Mouse (Mus musculus): ENCODE results near the gene Hist1h4d. TPM values are rescaled to one million over a fixed set of nuclear protein-coding genes. Genes with fewer than 3 reads are reported as not detected.

Hist1h4d gene
- total and polyA plus RNA-seq, 3 experiments, result 11.7 to 1,889 TPM; not detected in 1

- H3K4me3 ChIP-seq (ENCODE audit: control insufficient read depth in 1 of 2, insufficient read depth in 1 of 2, low read depth in 2 of 2, low read length in 2 of 2), result peak overlapping the region; percentile 6 to 47
- peaks cover 0 to 2% of the 10 kb centered on the region in 2 experiments; a peak in 1 of 4 replicates for H3K4me1 ChIP-seq (ENCODE audit: control insufficient read depth in 1 of 2, insufficient read depth in 2 of 2, low read length in 2 of 2)
Observed at GRCm38 (mm10) chr13:23576351-23576881, 5.0 kb upstream of the Hist1h4d start.

GRCm38 (mm10) chr13:23576906-23577639 lies 4.3 kb upstream of the Hist1h4d start:
- Histone ChIP-seq H3K9ac (ENCODE audit: control insufficient read depth, low read depth, low read length, poor library complexity, severe bottlenecking) (peak overlapping the region; percentile 73), H3K4me3 (ENCODE audit: control insufficient read depth in 1 of 2, insufficient read depth in 1 of 2, low read depth in 2 of 2, low read length in 2 of 2) (peak overlapping the region; percentile 6 to 47), H3K9me3 (replicated peaks; ENCODE audit: insufficient read depth, low read length) (no peaks in the 10 kb centered on the region), H3K27me3 (ENCODE audit: control insufficient read depth in 1 of 2, insufficient read depth in 2 of 2, low read length in 2 of 2) (no peaks in the 10 kb centered on the region), H3K79me2 (ENCODE audit: control insufficient read depth, insufficient read depth, low read length, poor library complexity) (peaks cover 6% of the 10 kb centered on the region; the same call in 1 of the 2 replicates), H3K36me3 (ENCODE audit: control insufficient read depth in 1 of 2, insufficient read depth in 2 of 2, low read length in 2 of 2) (peaks cover 0 to 32% of the 10 kb centered on the region in 2 experiments; a peak in 2 of 4 replicates), H3K27ac (ENCODE audit: control insufficient read depth, low read depth, low read length) (peak overlapping the region; percentile 86), H3K4me1 (ENCODE audit: control insufficient read depth in 1 of 2, insufficient read depth in 2 of 2, low read length in 2 of 2) (peaks cover 0 to 2% of the 10 kb centered on the region in 2 experiments; a peak in 1 of 4 replicates)
- TF ChIP-seq ZMIZ1 (IDR thresholded peaks at IDR 0.05; ENCODE audit: low read depth, low read length) (no peak), TAL1 (IDR thresholded peaks at IDR 0.05; ENCODE audit: low read length) (no peak), TBP (IDR thresholded peaks at IDR 0.05; ENCODE audit: low read depth, low read length) (0 out of 2 replicates have a peak, but pooled peaks have one; percentile 12)
- DNase-seq (ENCODE audit: low read depth, low spot score), result peak; percentile 75

More at GRCm38 (mm10) chr13:23576351-23576881, 5.0 kb upstream of the Hist1h4d start:
- TF ChIP-seq POLR2A (IDR thresholded peaks at IDR 0.05; ENCODE audit: control insufficient read depth in 1 of 2, insufficient read depth in 1 of 2, low read depth in 1 of 2, low read length in 2 of 2, poor library complexity in 1 of 2) (peak; percentile 52 to 81; a peak in 3 of 4 replicates), GABPA (IDR thresholded peaks at IDR 0.05; ENCODE audit: low read depth, low read length) (no peak)
- Histone ChIP-seq H3K9ac (ENCODE audit: control insufficient read depth, low read depth, low read length, poor library complexity, severe bottlenecking) (peak overlapping the region; percentile 73), H3K9me3 (replicated peaks; ENCODE audit: insufficient read depth, low read length) (no peaks in the 10 kb centered on the region), H3K79me2 (ENCODE audit: control insufficient read depth, insufficient read depth, low read length, poor library complexity) (peaks cover 6% of the 10 kb centered on the region; the same call in 1 of the 2 replicates), H3K27ac (ENCODE audit: control insufficient read depth, low read depth, low read length) (peak overlapping the region; percentile 86), H3K27me3 (ENCODE audit: control insufficient read depth in 1 of 2, insufficient read depth in 2 of 2, low read length in 2 of 2) (no peaks in the 10 kb centered on the region), H3K36me3 (ENCODE audit: control insufficient read depth in 1 of 2, insufficient read depth in 2 of 2, low read length in 2 of 2) (peaks cover 0 to 31% of the 10 kb centered on the region in 2 experiments; a peak in 2 of 4 replicates)
- DNase-seq (ENCODE audit: low read depth, low spot score), result peak; percentile 86

GRCm38 (mm10) chr13:23577835-23578234 lies 3.6 kb upstream of the Hist1h4d start:
- Histone ChIP-seq H3K9ac (ENCODE audit: control insufficient read depth, low read depth, low read length, poor library complexity, severe bottlenecking) (peak overlapping the region; percentile 46), H3K4me1 (ENCODE audit: control insufficient read depth in 1 of 2, insufficient read depth in 2 of 2, low read length in 2 of 2) (peaks cover 0 to 4% of the 10 kb centered on the region in 2 experiments; a peak in 1 of 4 replicates), H3K27ac (ENCODE audit: control insufficient read depth, low read depth, low read length) (peak overlapping the region; percentile 64), H3K79me2 (ENCODE audit: control insufficient read depth, insufficient read depth, low read length, poor library complexity) (peaks cover 6% of the 10 kb centered on the region; the same call in 1 of the 2 replicates), H3K9me3 (replicated peaks; ENCODE audit: insufficient read depth, low read length) (no peaks in the 10 kb centered on the region), H3K4me3 (ENCODE audit: control insufficient read depth in 1 of 2, insufficient read depth in 1 of 2, low read depth in 2 of 2, low read length in 2 of 2) (no peak overlapping the region), H3K27me3 (ENCODE audit: control insufficient read depth in 1 of 2, insufficient read depth in 2 of 2, low read length in 2 of 2) (no peaks in the 10 kb centered on the region), H3K36me3 (ENCODE audit: control insufficient read depth in 1 of 2, insufficient read depth in 2 of 2, low read length in 2 of 2) (peaks cover 0 to 35% of the 10 kb centered on the region in 2 experiments; a peak in 2 of 4 replicates)
- peak; percentile 52 for DNase-seq (ENCODE audit: low read depth, low spot score)
- TF ChIP-seq USF2 (IDR thresholded peaks at IDR 0.05; ENCODE audit: borderline replicate concordance in 1 of 2, insufficient read depth in 1 of 2, low read depth in 1 of 2, low read length in 2 of 2), result no peak

All from MEL (cell line).